Mouse (Mus musculus) hindbrain, embryonic 16.5 days (tissue): ENCODE results near the gene Pygl. TPM values are rescaled to one million over a fixed set of nuclear protein-coding genes. Genes with fewer than 3 reads are reported as not detected.

Source experiments
- ATAC-seq: fragments of 200-750 bp; cut with Nextera tagmentation; 2 replicates; pipeline ENCODE4 v1.8.0; 2017; ENCODE audit warnings: moderate TSS enrichment, moderate library complexity
- H3K27ac ChIP-seq: fragments of 300-500 bp; sonication (generic); 2 replicates; pipeline ENCODE4 v1.5.1; 2014; ENCODE audit warnings: low read depth, mild to moderate bottlenecking, control low read depth, low read length, moderate library complexity
- H3K27me3 ChIP-seq: fragments of 300-500 bp; sonication (generic); replicated peaks from 2 replicates; pipeline ENCODE4 v1.6.1; 2014; ENCODE audit warnings: low read length; ENCODE audit not compliant: control insufficient read depth, insufficient read depth
- H3K36me3 ChIP-seq: fragments of 300-500 bp; sonication (generic); 2 replicates; pipeline ENCODE4 v1.6.1; 2014; ENCODE audit warnings: mild to moderate bottlenecking, low read length, moderate library complexity, mixed read lengths; ENCODE audit not compliant: control insufficient read depth, insufficient read depth
- H3K4me1 ChIP-seq: fragments of 300-500 bp; sonication (generic); 2 replicates; pipeline ENCODE4 v1.6.1; 2014; ENCODE audit warnings: low read depth, low read length; ENCODE audit not compliant: control insufficient read depth, insufficient read depth
- H3K4me2 ChIP-seq: fragments of 300-500 bp; sonication (generic); 2 replicates; pipeline ENCODE4 v1.6.1; 2014; ENCODE audit warnings: mild to moderate bottlenecking, low read length, control low read depth, moderate library complexity
- H3K4me3 ChIP-seq: fragments of 300-500 bp; sonication (generic); 2 replicates; pipeline ENCODE4 v1.5.1; 2014; ENCODE audit warnings: mild to moderate bottlenecking, low read length, control low read depth, moderate library complexity
- H3K9ac ChIP-seq: fragments of 300-500 bp; sonication (generic); 2 replicates; pipeline ENCODE4 v1.6.1; 2014; ENCODE audit warnings: low read depth, mild to moderate bottlenecking, control low read depth, low read length, moderate library complexity
- H3K9me3 ChIP-seq: fragments of 300-500 bp; sonication (generic); 2 replicates; pipeline ENCODE4 v1.6.1; 2014; ENCODE audit warnings: mild to moderate bottlenecking, low read length, moderate library complexity; ENCODE audit not compliant: control insufficient read depth
- WGBS: fragments of 180-500 bp; shearing (Covaris S2); extraction: QIAGEN DNeasy Blood & Tissue Kit; methylation state at CpG from one replicate; pipeline ENCODE4 v1.1.7; 2014; 5-methylcytosine and 5-hydroxymethylcytosine counted together
- polyA plus RNA-seq: library from polyadenylated mRNA; unstranded; fragments of >200 nt; fragmentation: Nextera tagmentation; extraction: Ambion mirVana; gene quantifications from 2 replicates; pipeline ENCODE4 v1.2.1, GENCODE M21; 2015

The Pygl gene
- polyA plus RNA-seq, 1 experiment from 2014 or later = 9.6 TPM

- no peaks in the 10 kb centered on the region for H3K27me3 ChIP-seq
- ATAC-seq = no peak
Measured at GRCm38 (mm10) chr12:70216229-70216800, 15.0 kb downstream of the Pygl start.

GRCm38 (mm10) chr12:70214281-70214680 lies 17.0 kb downstream of the Pygl start:
- H3K4me3 ChIP-seq = no peak overlapping the region
- no peaks in the 10 kb centered on the region for H3K36me3 ChIP-seq
- H3K27ac ChIP-seq = no peak overlapping the region
- ATAC-seq = no peak
- H3K9me3 ChIP-seq = no peaks in the 10 kb centered on the region
- no peak overlapping the region for H3K9ac ChIP-seq
- no peak overlapping the region for H3K4me2 ChIP-seq
- no peaks in the 10 kb centered on the region; the same call in 1 of the 2 replicates for H3K4me1 ChIP-seq
- WGBS = 83% methylated on average over 8 of the region's 8 CpGs
- H3K27me3 ChIP-seq = no peaks in the 10 kb centered on the region

More at GRCm38 (mm10) chr12:70216229-70216800, 15.0 kb downstream of the Pygl start:
- H3K9ac ChIP-seq = no peak overlapping the region
- H3K4me2 ChIP-seq = no peak overlapping the region
- no peaks in the 10 kb centered on the region for H3K9me3 ChIP-seq
- 33% methylated on average over 16 of the region's 16 CpGs for WGBS
- H3K27ac ChIP-seq = no peak overlapping the region
- H3K36me3 ChIP-seq = no peaks in the 10 kb centered on the region
- H3K4me3 ChIP-seq = no peak overlapping the region
- no peaks in the 10 kb centered on the region; the same call in 1 of the 2 replicates for H3K4me1 ChIP-seq

GRCm38 (mm10) chr12:70213601-70214000 lies 17.7 kb downstream of the Pygl start:
- H3K9ac ChIP-seq = no peak overlapping the region
- no peak overlapping the region for H3K4me2 ChIP-seq
- no peaks in the 10 kb centered on the region for H3K36me3 ChIP-seq
- no peaks in the 10 kb centered on the region; the same call in 1 of the 2 replicates for H3K4me1 ChIP-seq
- no peak overlapping the region for H3K27ac ChIP-seq
- H3K4me3 ChIP-seq = no peak overlapping the region
- no peaks in the 10 kb centered on the region for H3K9me3 ChIP-seq
- WGBS = 93% methylated on average over 6 of the region's 6 CpGs
- no peak for ATAC-seq
- H3K27me3 ChIP-seq = no peaks in the 10 kb centered on the region

GRCm38 (mm10) chr12:70212501-70212900 lies 18.8 kb downstream of the Pygl start:
- Histone ChIP-seq H3K27me3 (no peaks in the 10 kb centered on the region), H3K4me2 (no peak overlapping the region), H3K36me3 (no peaks in the 10 kb centered on the region), H3K9ac (no peak overlapping the region), H3K9me3 (no peaks in the 10 kb centered on the region), H3K27ac (no peak overlapping the region), H3K4me1 (no peaks in the 10 kb centered on the region; the same call in 1 of the 2 replicates), H3K4me3 (no peak overlapping the region)
- 71% methylated on average over 4 of the region's 4 CpGs for WGBS
- no peak for ATAC-seq

- no peak overlapping the region for H3K4me2 ChIP-seq
- H3K27me3 ChIP-seq = no peaks in the 10 kb centered on the region
- no peaks in the 10 kb centered on the region for H3K9me3 ChIP-seq
- 65% methylated on average over 5 of the region's 5 CpGs for WGBS
- ATAC-seq = no peak
- H3K4me1 ChIP-seq = no peaks in the 10 kb centered on the region; the same call in 1 of the 2 replicates
- H3K9ac ChIP-seq = no peak overlapping the region
- no peak overlapping the region for H3K4me3 ChIP-seq
- H3K36me3 ChIP-seq = no peaks in the 10 kb centered on the region
- no peak overlapping the region for H3K27ac ChIP-seq
Measured at GRCm38 (mm10) chr12:70208214-70208613, 23.1 kb downstream of the Pygl start.

GRCm38 (mm10) chr12:70204433-70204832 lies 26.9 kb downstream of the Pygl start:
- H3K27ac ChIP-seq = no peak overlapping the region
- 83% methylated on average over 8 of the region's 8 CpGs for WGBS
- no peaks in the 10 kb centered on the region for H3K9me3 ChIP-seq

GRCm38 (mm10) chr12:70201926-70202529 lies 29.3 kb downstream of the Pygl start:
- Histone ChIP-seq H3K4me2 (no peak overlapping the region), H3K4me1 (no peaks in the 10 kb centered on the region), H3K27me3 (no peaks in the 10 kb centered on the region), H3K9ac (no peak overlapping the region), H3K36me3 (no peaks in the 10 kb centered on the region), H3K4me3 (no peak overlapping the region), H3K9me3 (no peaks in the 10 kb centered on the region), H3K27ac (no peak overlapping the region)
- ATAC-seq = no peak
- WGBS = 84% methylated on average over 5 of the region's 5 CpGs

More at GRCm38 (mm10) chr12:70204433-70204832, 26.9 kb downstream of the Pygl start:
- no peaks in the 10 kb centered on the region for H3K4me1 ChIP-seq
- no peak overlapping the region for H3K4me2 ChIP-seq
- H3K4me3 ChIP-seq = no peak overlapping the region
- no peaks in the 10 kb centered on the region for H3K27me3 ChIP-seq
- no peaks in the 10 kb centered on the region for H3K36me3 ChIP-seq
- no peak overlapping the region for H3K9ac ChIP-seq
- ATAC-seq = no peak

- Histone ChIP-seq H3K4me2 (no peak overlapping the region), H3K9ac (no peak overlapping the region), H3K9me3 (no peaks in the 10 kb centered on the region), H3K36me3 (no peaks in the 10 kb centered on the region), H3K4me3 (no peak overlapping the region), H3K4me1 (no peaks in the 10 kb centered on the region; the same call in none of the 2 replicates), H3K27me3 (no peaks in the 10 kb centered on the region), H3K27ac (no peak overlapping the region)
- ATAC-seq = no peak
- WGBS = 75% methylated on average over 5 of the region's 5 CpGs
Measured at GRCm38 (mm10) chr12:70196341-70196740, 34.9 kb downstream of the Pygl start.

- WGBS = 96% methylated on average over 6 of the region's 6 CpGs
- Histone ChIP-seq H3K4me3 (no peak overlapping the region), H3K9ac (no peak overlapping the region), H3K27ac (no peak overlapping the region), H3K9me3 (no peaks in the 10 kb centered on the region), H3K4me2 (no peak overlapping the region), H3K4me1 (no peaks in the 10 kb centered on the region; the same call in none of the 2 replicates), H3K36me3 (no peaks in the 10 kb centered on the region), H3K27me3 (no peaks in the 10 kb centered on the region)
- ATAC-seq = no peak
Measured at GRCm38 (mm10) chr12:70195426-70195825, 35.9 kb downstream of the Pygl start.
